Mouse (Mus musculus) hindbrain, embryonic 14.5 days (tissue): ENCODE results near the gene Kcnk16. TPM values are rescaled to one million over a fixed set of nuclear protein-coding genes. Genes with fewer than 3 reads are reported as not detected.

Experiments used
- polyA plus RNA-seq: library from polyadenylated mRNA; unstranded; fragments of >200 nt; fragmentation: Nextera tagmentation; extraction: Ambion mirVana; gene quantifications from 2 replicates; pipeline ENCODE4 v1.2.1, GENCODE M21; 2014

Kcnk16 gene
- polyA plus RNA-seq, 1 experiment from 2014 or later = not detected

Other genes with a start within 250 kb of the Kcnk16 start
- 11.1 and 14.9 TPM in 2 replicates for gene Saysd1, start 130.7 kb downstream of the Kcnk16 start, polyA plus RNA-seq
- 0.65 and 1.2 TPM in 2 replicates for gene Kcnk5, start 87.4 kb downstream of the Kcnk16 start, polyA plus RNA-seq
- 10.4 and 10.8 TPM in 2 replicates for gene Nudt13, start 25.5 kb upstream of the Kcnk16 start, polyA plus RNA-seq
- 51.1 and 52.5 TPM in 2 replicates for gene Ecd, start 78.9 kb upstream of the Kcnk16 start, polyA plus RNA-seq
- 45.6 and 46.7 TPM in 2 replicates for gene Fam149b, start 79.0 kb upstream of the Kcnk16 start, polyA plus RNA-seq
- 96.4 and 116 TPM in 2 replicates for gene Dnajc9, start 119.7 kb upstream of the Kcnk16 start, polyA plus RNA-seq
- gene Mrps16, start 124.4 kb upstream of the Kcnk16 start, polyA plus RNA-seq = 63.6 and 69.8 TPM in 2 replicates
- 1.3 and 1.4 TPM in 2 replicates for gene Cfap70, start 183.0 kb upstream of the Kcnk16 start, polyA plus RNA-seq
- 15.4 and 16.5 TPM in 2 replicates for gene Anxa7, start 210.9 kb upstream of the Kcnk16 start, polyA plus RNA-seq
- 0.55 TPM in 2 replicates for gene Mss51, start 227.7 kb upstream of the Kcnk16 start, polyA plus RNA-seq